Mouse (Mus musculus) effector memory CD4-positive, alpha-beta T cell, adult 7 months (primary cell): Measurements from ENCODE around the gene Olfr309. TPM values are rescaled to one million over a fixed set of nuclear protein-coding genes. Genes with fewer than 3 reads are reported as not detected.

Experiments
- polyA plus RNA-seq: library from polyadenylated mRNA; unstranded; fragments of 100-300 nt; shearing (Covaris generic); gene quantifications from one replicate; pipeline ENCODE4 v1.2.1, GENCODE M21; 2017

Gene Olfr309
- not detected for polyA plus RNA-seq

DNA sequence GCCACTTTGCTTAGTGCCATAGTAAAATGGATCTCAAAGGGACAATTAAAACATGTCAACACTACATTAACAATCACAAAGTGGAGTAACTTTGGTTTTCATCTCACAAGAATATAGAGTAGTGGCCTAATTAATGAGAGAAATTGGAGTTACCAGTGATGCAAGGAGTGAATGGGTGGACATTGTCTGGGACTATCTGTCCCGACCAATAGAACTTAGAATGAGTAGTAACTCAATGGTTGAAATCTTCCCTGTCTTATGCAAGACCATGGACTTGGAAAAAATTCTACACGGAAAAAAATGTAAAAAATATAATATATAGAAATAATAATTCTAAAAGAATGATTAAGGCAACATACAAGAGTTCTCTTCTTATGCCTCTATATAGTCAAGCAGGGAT, at the start of gene Olfr309:
Gene Olfr309, minus strand, starts transcription at position 101 of the 400 bp plus-strand sequence.

DNA sequence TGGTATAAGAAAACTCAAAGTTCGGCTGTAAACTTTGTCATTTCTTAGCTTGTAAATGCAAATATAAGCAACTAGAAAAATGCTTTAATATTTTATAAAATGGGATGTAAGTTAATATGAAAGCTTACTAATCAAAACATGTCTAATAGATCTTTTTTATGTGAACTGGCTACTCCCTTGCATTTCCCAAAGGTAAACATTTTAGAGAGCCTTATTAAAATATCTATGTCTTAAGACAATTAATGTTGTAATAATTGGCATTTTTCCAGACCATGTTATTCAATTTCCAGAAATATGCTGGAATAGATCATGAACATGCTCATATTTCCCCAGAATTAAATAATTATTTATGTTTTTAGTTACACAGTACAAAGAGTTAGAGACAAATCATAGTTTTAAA, 24.0 kb upstream of the Olfr309 start, which contains the start of gene Olfr307:
Gene Olfr307, minus strand, starts transcription at position 101 of the 400 bp plus-strand sequence.

DNA sequence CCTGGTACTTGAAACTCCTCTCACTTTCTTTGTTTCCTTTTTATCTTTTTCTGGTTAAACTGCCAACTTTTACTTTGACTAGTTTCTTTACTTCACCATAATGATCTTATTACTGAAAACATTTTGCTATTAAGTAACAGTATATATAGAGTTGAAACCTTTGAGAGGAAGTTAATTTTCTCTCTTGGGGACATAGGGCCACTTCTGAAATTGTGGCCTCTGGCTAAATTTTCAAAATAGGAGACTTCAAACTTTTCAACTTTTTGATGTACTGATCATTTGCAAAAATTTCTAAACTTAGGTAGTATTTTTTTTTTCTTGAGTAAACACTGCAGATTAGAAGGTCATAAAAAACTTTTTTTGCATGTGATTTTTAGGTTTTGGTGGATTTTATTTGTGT, 12.0 kb upstream of the Olfr309 start, which contains the start of gene Olfr308:
Gene Olfr308, minus strand, starts transcription at position 101 of the 400 bp plus-strand sequence.

DNA sequence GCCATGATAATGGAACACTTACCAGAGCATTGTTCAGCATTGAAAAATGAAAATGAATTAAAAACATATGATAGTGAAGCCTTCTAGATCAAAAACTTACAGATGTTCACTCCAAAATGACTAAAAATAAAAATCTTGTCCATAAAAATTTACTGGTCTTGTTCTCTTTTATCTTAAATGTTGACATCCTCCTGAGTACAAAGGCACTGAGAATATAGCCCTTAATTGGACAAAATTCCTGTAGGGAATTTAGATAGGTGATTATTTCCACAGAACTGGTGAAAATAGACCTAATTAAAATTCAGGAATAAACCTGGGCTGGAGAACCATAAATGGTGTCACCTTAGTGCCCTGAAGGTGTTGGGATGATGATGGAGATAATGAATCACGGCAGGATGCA, 36.4 kb downstream of the Olfr309 start, which contains the start of gene Olfr310:
Gene Olfr310, minus strand, starts transcription at position 101 of the 400 bp plus-strand sequence.

Other genes starting within 250 kb of the Olfr309 start
- not detected for gene Vmn2r75, start 141.9 kb downstream of the Olfr309 start, polyA plus RNA-seq
- 0.20 TPM for gene Vmn2r76, start 67.4 kb downstream of the Olfr309 start, polyA plus RNA-seq
- gene Olfr310, start 36.5 kb downstream of the Olfr309 start, polyA plus RNA-seq, result not detected
- not detected for gene Olfr308, start 11.9 kb upstream of the Olfr309 start, polyA plus RNA-seq
- 0.11 TPM for gene Olfr307, start 23.9 kb upstream of the Olfr309 start, polyA plus RNA-seq
- gene Olfr305, start 53.2 kb upstream of the Olfr309 start, polyA plus RNA-seq, result not detected
- not detected for gene Olfr304, start 73.0 kb upstream of the Olfr309 start, polyA plus RNA-seq
- gene Olfr303, start 84.1 kb upstream of the Olfr309 start, polyA plus RNA-seq, result not detected
- gene Olfr301, start 90.1 kb upstream of the Olfr309 start, polyA plus RNA-seq, result not detected
- gene Olfr299, start 146.2 kb upstream of the Olfr309 start, polyA plus RNA-seq, result not detected
- gene Olfr298, start 178.8 kb upstream of the Olfr309 start, polyA plus RNA-seq, result not detected
- not detected for gene Olfr297, start 206.3 kb upstream of the Olfr309 start, polyA plus RNA-seq